Mouse (Mus musculus) adrenal gland, adult 2 months (tissue): ENCODE measurements around the gene Mtrf1l. TPM values are rescaled to one million over a fixed set of nuclear protein-coding genes. Genes with fewer than 3 reads are reported as not detected.
A peak's percentile ranks its signal among the peaks of the same experiment; 100 is the strongest.

Experiments
- DNase-seq: peaks from one replicate; pipeline ENCODE4 v3.0.0; 2021
- polyA plus RNA-seq: library from polyadenylated mRNA; depleted of rRNA; stranded (reverse); fragments of >200 nt; gene quantifications from 2 replicates; pipeline ENCODE4 v1.2.3, GENCODE M21; 2012; rRNA removed
- total RNA-seq, 2 experiments: library from RNA; stranded (reverse); gene quantifications; 2 replicates each; pipeline ENCODE4 v1.2.3; 2021

Gene Mtrf1l
- total and polyA plus RNA-seq, 3 experiments, result 4.6 to 11.4 (median 10.6) TPM

- DNase-seq, result no peak
These were observed 19.0 kb downstream of the Mtrf1l start for GRCm38 (mm10) chr10:5804691-5805156.

- DNase-seq, result no peak
These were observed 20.0 kb downstream of the Mtrf1l start for GRCm38 (mm10) chr10:5803739-5804138.

GRCm38 (mm10) chr10:5802866-5803265 is 20.8 kb downstream of the Mtrf1l start:
- DNase-seq, result no peak

GRCm38 (mm10) chr10:5800490-5800889 is 23.2 kb downstream of the Mtrf1l start:
- DNase-seq, result no peak

GRCm38 (mm10) chr10:5798069-5798468 is 25.6 kb downstream of the Mtrf1l start:
- no peak for DNase-seq

- peak; percentile 26 for DNase-seq
These were observed 33.1 kb downstream of the Mtrf1l start for GRCm38 (mm10) chr10:5790657-5791056.

GRCm38 (mm10) chr10:5786923-5787322 is 36.8 kb downstream of the Mtrf1l start:
- DNase-seq, result peak; percentile 10

Other genes starting within 250 kb of the Mtrf1l start
- gene Myct1, start 230.1 kb downstream of the Mtrf1l start, total RNA-seq, result 1 to 10 TPM; 1.8 to 5.1 TPM
- 1.9 and 2.7 TPM in 2 replicates for gene Myct1, start 230.1 kb downstream of the Mtrf1l start, polyA plus RNA-seq
- under 1 TPM; 0.32 to 0.62 TPM for gene Vip, start 184.7 kb downstream of the Mtrf1l start, total RNA-seq
- 0.08 TPM in 1 of 2 replicates, not detected in the other for gene Vip, start 184.7 kb downstream of the Mtrf1l start, polyA plus RNA-seq
- gene Fbxo5, start 18.3 kb downstream of the Mtrf1l start, total RNA-seq, result 1 to 10 TPM; 1.8 to 1.9 TPM
- gene Fbxo5, start 18.3 kb downstream of the Mtrf1l start, polyA plus RNA-seq, result 0.37 and 0.49 TPM in 2 replicates
- 1 to 10 TPM; 1.2 to 1.6 TPM for gene Rgs17, start 98.5 kb upstream of the Mtrf1l start, total RNA-seq
- gene Rgs17, start 98.5 kb upstream of the Mtrf1l start, polyA plus RNA-seq, result 0.03 and 0.08 TPM in 2 replicates